Mouse (Mus musculus) embryonic fibroblast, embryonic 13.5 days (primary cell): Measurements from ENCODE around the gene Gfod2. TPM values are rescaled to one million over a fixed set of nuclear protein-coding genes. Genes with fewer than 3 reads are reported as not detected.
A peak's percentile ranks its signal among the peaks of the same experiment; 100 is the strongest.

Source experiments
- H3K27ac ChIP-seq: 2 replicates; pipeline ENCODE4 v1.5.1; 2012; ENCODE audit warnings: low read length, control low read depth, inconsistent platforms; ENCODE audit not compliant: insufficient read depth
- H3K4me1 ChIP-seq: 2 replicates; pipeline ENCODE4 v1.6.1; 2011; ENCODE audit warnings: low read length; ENCODE audit not compliant: control insufficient read depth, insufficient read depth
- H3K4me3 ChIP-seq: 2 replicates; pipeline ENCODE4 v1.5.1; 2011; ENCODE audit warnings: mild to moderate bottlenecking, control low read depth, low read length; ENCODE audit not compliant: insufficient read depth
- CTCF ChIP-seq: IDR thresholded peaks from 2 replicates; pipeline ENCODE4 v1.5.1; 2011; ENCODE audit warnings: mild to moderate bottlenecking, control low read depth, low read length, moderate library complexity, borderline replicate concordance; ENCODE audit not compliant: insufficient read depth
- POLR2A ChIP-seq: IDR thresholded peaks from 2 replicates; pipeline ENCODE4 v1.6.1; 2011; ENCODE audit warnings: low read depth, mild to moderate bottlenecking, control low read depth, low read length, moderate library complexity
- polyA plus RNA-seq: library from polyadenylated mRNA; stranded (reverse); fragments of >200 nt; gene quantifications from 2 replicates; pipeline ENCODE4 v1.2.4, GENCODE M21; 2011; ENCODE audit warnings: low read depth; ENCODE audit not compliant: missing spikeins, insufficient read length

The Gfod2 gene
- polyA plus RNA-seq, 1 experiment, result 5.6 TPM

- Histone ChIP-seq H3K27ac (no peak overlapping the region), H3K4me1 (no peaks in the 10 kb centered on the region), H3K4me3 (no peak overlapping the region)
- TF ChIP-seq CTCF (no peak), POLR2A (no peak)
These were observed 71.0 kb downstream of the Gfod2 start for GRCm38 (mm10) chr8:105687512-105687911.

- Histone ChIP-seq H3K4me1 (no peaks in the 10 kb centered on the region), H3K4me3 (no peak overlapping the region), H3K27ac (no peak overlapping the region)
- no peak for TF ChIP-seq CTCF
- TF ChIP-seq POLR2A, result no peak
These were observed 71.9 kb downstream of the Gfod2 start for GRCm38 (mm10) chr8:105686551-105686950.

GRCm38 (mm10) chr8:105685796-105686308 lies 72.6 kb downstream of the Gfod2 start, which contains the start of gene Carmil2:
Gene Carmil2, plus strand, starts transcription at chr8:105686274.
- TF ChIP-seq CTCF, result peak; percentile 67
- no peak for TF ChIP-seq POLR2A
- H3K27ac ChIP-seq, result no peak within 1 kb of the TSS
- no peaks in the 10 kb centered on the region for H3K4me1 ChIP-seq
- no peak within 1 kb of the TSS for H3K4me3 ChIP-seq

GRCm38 (mm10) chr8:105685325-105685724 lies 73.1 kb downstream of the Gfod2 start:
- Histone ChIP-seq H3K27ac (no peak overlapping the region), H3K4me3 (no peak overlapping the region), H3K4me1 (no peaks in the 10 kb centered on the region)
- TF ChIP-seq CTCF (no peak), POLR2A (no peak)

GRCm38 (mm10) chr8:105677891-105678290 lies 80.6 kb downstream of the Gfod2 start:
- Histone ChIP-seq H3K4me1 (no peaks in the 10 kb centered on the region), H3K4me3 (no peak overlapping the region), H3K27ac (no peak overlapping the region)
- TF ChIP-seq POLR2A (no peak), CTCF (no peak)

Other genes starting within 250 kb of the Gfod2 start
- 0.28 and 0.35 TPM in 2 replicates for gene Hsd11b2, start 239.9 kb downstream of the Gfod2 start, polyA plus RNA-seq
- gene Atp6v0d1, start 192.6 kb downstream of the Gfod2 start, polyA plus RNA-seq, result 134 and 138 TPM in 2 replicates
- 31.7 and 40.8 TPM in 2 replicates for gene Ripor1, start 153.4 kb downstream of the Gfod2 start, polyA plus RNA-seq
- gene Ctcf, start 122.1 kb downstream of the Gfod2 start, polyA plus RNA-seq, result 55.2 and 69.7 TPM in 2 replicates
- gene Agrp, start 121.3 kb downstream of the Gfod2 start, polyA plus RNA-seq, result not detected in 2 replicates
- 0.42 and 0.58 TPM in 2 replicates for gene Carmil2, start 72.4 kb downstream of the Gfod2 start, polyA plus RNA-seq
- 24.6 and 26.5 TPM in 2 replicates for gene Acd, start 57.6 kb downstream of the Gfod2 start, polyA plus RNA-seq
- gene Pard6a, start 57.5 kb downstream of the Gfod2 start, polyA plus RNA-seq, result 7.9 and 15.8 TPM in 2 replicates
- not detected in 2 replicates for gene 4933405L10Rik, start 51.0 kb downstream of the Gfod2 start, polyA plus RNA-seq
- gene Enkd1, start 50.5 kb downstream of the Gfod2 start, polyA plus RNA-seq, result 5.9 and 9.1 TPM in 2 replicates
- 18.4 and 18.6 TPM in 2 replicates for gene Ranbp10, start 68.7 kb upstream of the Gfod2 start, polyA plus RNA-seq
- gene Tsnaxip1, start 69.1 kb upstream of the Gfod2 start, polyA plus RNA-seq, result not detected in 2 replicates
- 35.4 and 40.3 TPM in 2 replicates for gene Cenpt, start 94.6 kb upstream of the Gfod2 start, polyA plus RNA-seq
- gene Thap11, start 96.5 kb upstream of the Gfod2 start, polyA plus RNA-seq, result 22.1 and 22.6 TPM in 2 replicates
- gene Nutf2, start 101.9 kb upstream of the Gfod2 start, polyA plus RNA-seq, result 90.4 and 119 TPM in 2 replicates
- 45.5 and 51.8 TPM in 2 replicates for gene Edc4, start 122.2 kb upstream of the Gfod2 start, polyA plus RNA-seq
- 1.1 and 1.2 TPM in 2 replicates for gene Nrn1l, start 134.9 kb upstream of the Gfod2 start, polyA plus RNA-seq
- 28.9 and 30.5 TPM in 2 replicates for gene Pskh1, start 141.8 kb upstream of the Gfod2 start, polyA plus RNA-seq
- gene Ctrl, start 175.2 kb upstream of the Gfod2 start, polyA plus RNA-seq, result not detected in 2 replicates
- 27.1 and 30.5 TPM in 2 replicates for gene Psmb10, start 179.8 kb upstream of the Gfod2 start, polyA plus RNA-seq
- gene Lcat, start 184.7 kb upstream of the Gfod2 start, polyA plus RNA-seq, result 2.3 and 3.9 TPM in 2 replicates
- gene Slc12a4, start 207.4 kb upstream of the Gfod2 start, polyA plus RNA-seq, result 60.2 and 82.1 TPM in 2 replicates
- gene Dpep3, start 220.8 kb upstream of the Gfod2 start, polyA plus RNA-seq, result not detected in 2 replicates
- gene Dus2, start 232.7 kb upstream of the Gfod2 start, polyA plus RNA-seq, result 13.4 and 17.4 TPM in 2 replicates
- gene Dpep2nb, start 247.3 kb upstream of the Gfod2 start, polyA plus RNA-seq, result not detected in 2 replicates